Mouse (Mus musculus): ENCODE results near the gene Adat3. TPM values are rescaled to one million over a fixed set of nuclear protein-coding genes. Genes with fewer than 3 reads are reported as not detected.
"Not testable (repeated sequence)": the region's sequence is repeated elsewhere in the genome, so short reads cannot be mapped to it uniquely, and the experiment has no call there.

Gene Adat3
- total RNA-seq, 2 experiments from 2014 or later = 4.0 to 4.9 TPM

GRCm38 (mm10) chr10:80577195-80578130, 25.2 kb upstream of the Adat3 start, which contains the start of gene Klf16:
Gene Klf16 (minus strand): TSS chr10:80577321.
- peak; percentile 97 to 98 for DNase-seq (ENCODE audit: low spot score in 2 of 2)

- DNase-seq (ENCODE audit: low spot score in 2 of 2) = peak; percentile 74 to 81
Measured at GRCm38 (mm10) chr10:80578131-80578750, 24.4 kb upstream of the Adat3 start.

- DNase-seq (ENCODE audit: low spot score in 2 of 2) = no peak
Measured at GRCm38 (mm10) chr10:80578911-80579310, 23.8 kb upstream of the Adat3 start.

- DNase-seq (ENCODE audit: low spot score in 2 of 2) = no peak
Measured at GRCm38 (mm10) chr10:80583047-80583446, 19.6 kb upstream of the Adat3 start.

DNA sequence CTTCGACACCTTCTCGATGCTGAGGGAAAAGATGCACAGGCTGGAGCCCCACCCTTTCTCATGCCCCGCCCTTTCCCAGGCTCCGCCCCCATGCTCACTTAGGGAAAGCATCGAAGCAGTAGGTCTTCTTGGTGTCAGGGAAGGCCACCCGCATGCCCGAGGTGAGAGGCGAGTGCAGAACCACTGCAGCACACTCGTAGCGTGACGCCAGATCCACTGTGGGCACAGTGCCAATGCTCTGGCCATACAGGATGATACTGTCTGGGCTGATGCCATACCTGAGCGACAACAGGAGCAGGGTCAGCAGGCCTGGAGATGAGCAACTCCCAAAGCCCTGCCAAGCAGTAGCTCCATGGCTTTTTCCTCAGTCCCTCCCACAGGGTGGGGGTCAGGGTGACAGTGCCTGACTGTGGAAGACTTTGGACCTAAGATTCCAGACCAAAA, 18.6 kb upstream of the Adat3 start:
- DNase-seq (ENCODE audit: low spot score in 2 of 2) = no peak

- DNase-seq (ENCODE audit: low spot score in 2 of 2) = no peak
Measured at GRCm38 (mm10) chr10:80584642-80585552, 17.8 kb upstream of the Adat3 start.

DNA sequence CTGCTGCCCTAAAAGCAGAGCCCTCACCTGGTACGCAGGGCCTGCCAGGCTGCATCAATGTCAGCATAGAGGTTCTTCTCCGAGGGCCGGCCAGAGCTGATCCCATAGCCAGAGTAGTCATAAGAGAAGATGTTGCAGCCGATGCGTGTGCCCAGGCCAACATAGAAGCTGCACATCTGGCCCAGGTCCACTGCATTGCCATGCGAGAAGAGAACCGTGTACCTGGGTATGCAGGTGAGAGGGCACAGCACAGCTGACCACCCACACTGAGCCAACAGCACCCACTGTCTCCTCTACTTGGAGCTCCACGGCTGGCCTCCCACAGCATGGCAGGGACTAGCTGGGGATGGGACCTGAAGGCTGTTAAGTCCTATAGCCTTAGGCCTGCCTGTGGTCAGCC, 17.1 kb upstream of the Adat3 start:
- DNase-seq (ENCODE audit: low spot score in 2 of 2) = no peak

GRCm38 (mm10) chr10:80586407-80587304, 16.0 kb upstream of the Adat3 start:
- no peak for DNase-seq (ENCODE audit: low spot score in 2 of 2)

GRCm38 (mm10) chr10:80587305-80587657, 15.4 kb upstream of the Adat3 start:
- no peak for DNase-seq (ENCODE audit: low spot score in 2 of 2)

GRCm38 (mm10) chr10:80589127-80589878, 13.4 kb upstream of the Adat3 start:
- no peak for DNase-seq (ENCODE audit: low spot score in 2 of 2)

DNA sequence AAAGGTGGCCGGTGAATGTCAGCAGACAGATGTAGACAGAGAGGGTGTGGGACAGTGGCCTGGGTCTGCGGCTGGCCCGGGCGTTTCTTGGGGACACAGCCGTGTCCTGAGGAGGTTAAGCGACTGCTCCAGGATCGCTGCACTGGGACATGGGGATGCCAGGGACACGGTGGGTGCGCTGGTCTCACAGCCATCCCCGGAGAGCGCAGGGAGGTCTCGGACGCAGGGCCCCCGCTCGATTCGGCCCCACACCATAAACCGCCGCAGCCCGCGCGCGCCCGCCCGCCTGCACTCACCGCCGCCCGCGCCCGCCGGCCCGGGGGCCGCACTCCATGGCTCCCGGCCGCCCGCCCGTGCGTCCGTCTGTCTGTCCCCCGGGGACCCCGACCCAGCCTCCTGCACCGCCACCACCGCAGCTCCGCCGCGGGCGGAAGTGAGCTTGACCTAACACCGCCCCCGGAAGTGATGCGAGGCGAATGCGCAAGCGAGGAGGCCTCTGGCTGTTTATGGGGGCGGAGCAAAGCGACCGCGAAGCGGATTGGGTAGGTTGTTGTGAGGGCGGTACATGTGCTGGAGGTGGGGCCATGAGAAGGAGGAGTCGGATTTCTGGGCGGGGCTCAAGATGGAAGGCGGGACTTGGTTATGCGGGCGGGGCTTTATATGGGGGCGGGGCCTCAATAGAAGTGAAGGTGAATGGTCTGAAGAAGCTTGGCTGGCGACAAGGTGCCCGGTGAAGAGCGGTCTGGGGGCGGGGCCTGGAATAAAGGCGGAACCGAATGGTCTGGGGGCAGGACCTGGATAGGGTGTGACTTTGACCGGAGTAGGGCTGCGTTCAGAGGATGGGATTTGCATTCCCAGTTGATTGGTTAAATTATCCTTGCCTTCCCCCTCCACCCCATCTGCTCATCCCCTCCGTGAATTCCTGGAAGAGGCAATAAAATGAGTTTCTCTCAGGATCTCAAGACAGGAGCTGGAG, 12.5 kb upstream of the Adat3 start, which contains the start of gene Abhd17a:
TSS of gene Abhd17a (minus strand) at position 463 of the 976 bp plus-strand sequence.
- DNase-seq (ENCODE audit: low spot score in 2 of 2) = peak; percentile 92 to 97

GRCm38 (mm10) chr10:80596318-80596717, 6.4 kb upstream of the Adat3 start:
- no peak for DNase-seq (ENCODE audit: low spot score in 2 of 2)

DNA sequence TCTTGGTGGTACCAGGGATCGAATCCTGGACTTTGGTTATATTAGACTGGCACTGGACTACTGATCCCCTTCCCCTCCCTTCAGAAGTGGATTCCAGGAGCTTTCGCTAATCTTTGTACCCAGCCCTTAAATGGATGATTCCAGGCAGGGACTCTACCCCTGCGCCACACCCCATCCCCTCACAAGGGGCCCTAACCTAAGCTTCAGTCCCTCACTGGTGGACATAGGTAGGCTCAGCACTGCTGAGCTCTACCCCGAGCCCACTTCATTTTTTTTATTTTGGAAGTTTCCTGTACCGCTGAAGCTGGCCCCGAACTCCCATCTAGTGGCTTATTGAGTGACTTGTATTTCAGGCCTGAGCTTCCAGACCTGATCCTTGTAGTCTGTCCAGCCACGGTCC, 684 bp downstream of the Adat3 start:
- no peak for DNase-seq (ENCODE audit: low spot score in 2 of 2)

DNA sequence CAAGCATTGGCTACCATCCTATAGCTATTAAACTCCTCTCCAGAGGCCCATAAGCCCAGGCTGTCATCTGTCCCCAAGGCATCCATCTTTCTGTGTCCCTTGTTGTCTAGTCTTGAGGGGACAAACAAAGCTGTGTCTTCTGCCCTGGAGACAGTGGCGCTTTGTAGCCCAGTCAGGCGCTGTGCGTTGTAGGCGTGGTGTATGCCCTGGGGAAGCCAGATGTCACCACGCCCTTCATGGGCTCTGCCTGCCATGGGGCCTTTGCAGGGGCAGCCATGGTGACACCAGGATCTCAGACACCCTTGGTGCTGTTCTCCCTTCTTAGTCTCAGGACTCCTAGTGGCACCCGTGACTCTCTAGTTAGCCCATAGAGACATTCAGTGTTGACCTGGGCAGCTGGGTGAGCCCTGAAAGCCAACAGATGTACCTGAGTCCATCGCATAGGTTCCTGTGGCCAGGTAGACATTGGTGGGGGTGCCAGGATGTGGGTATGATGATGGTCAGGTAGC, 1.4 kb downstream of the Adat3 start:
- no peak for DNase-seq (ENCODE audit: low spot score in 2 of 2)

GRCm38 (mm10) chr10:80604988-80605387, 2.3 kb downstream of the Adat3 start:
- no peak for DNase-seq (ENCODE audit: low spot score in 2 of 2)

DNA sequence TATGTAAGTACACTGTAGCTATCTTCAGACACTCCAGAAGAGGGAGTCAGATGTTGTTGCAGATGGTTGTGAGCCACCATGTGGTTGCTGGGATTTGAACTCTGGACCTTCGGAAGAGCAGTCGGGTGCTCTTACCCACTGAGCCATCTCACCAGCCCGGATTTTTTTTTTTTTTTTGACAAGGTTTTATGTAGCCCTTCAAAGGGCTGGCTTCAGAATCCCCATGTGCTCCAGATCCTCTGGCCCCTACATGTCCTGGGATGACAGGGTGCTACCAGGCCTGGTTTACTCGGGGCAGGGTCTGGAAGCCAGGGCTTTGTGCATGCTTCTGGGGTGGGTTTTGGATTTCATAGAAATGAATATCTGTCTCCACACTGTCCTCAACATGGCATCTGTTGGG, 3.0 kb downstream of the Adat3 start, which contains the start of gene Gm49322:
TSS of gene Gm49322 (plus strand) at position 301 of the 400 bp plus-strand sequence.
- DNase-seq (ENCODE audit: low spot score in 2 of 2) = not testable (repeated sequence)

- DNase-seq (ENCODE audit: low spot score in 2 of 2) = no peak
Measured at GRCm38 (mm10) chr10:80606306-80606705, 3.6 kb downstream of the Adat3 start.
